Comparison of ENCODE assay signal across 13 mouse cellular contexts in genomic region chr3:89385451-89385850, GRCm38 (mm10). TPM values are rescaled to one million over a fixed set of nuclear protein-coding genes. Genes with fewer than 3 reads are reported as not detected.
A peak's percentile ranks its signal among the peaks of the same experiment; 100 is the strongest.
DNase-seq lines count a peak whose midpoint lies in the region; ATAC-seq and TF ChIP-seq lines count a peak whose summit lies in the region.
"Had no signal": no experiment of that assay in that cellular context is flagged by ENCODE, and none has a peak within 500 bp of the region (broad histone marks: within the 10 kb centered on the region; RNA-seq: fewer than 3 reads in every experiment).

No protein-coding gene starts in this region.

- DNase-seq in lung, embryonic 14.5 days: no peak
- no peak for DNase-seq in lung, postnatal 10 days
- no peak for DNase-seq in embryonic facial prominence, embryonic 10.5 days (ENCODE audit: low spot score)
- DNase-seq in thymus, postnatal 0 days (ENCODE audit: low spot score): peak; percentile 49
- no peak for DNase-seq in layer of hippocampus, postnatal 25 days (ENCODE audit: extremely low spot score in 1 of 2, low spot score in 1 of 2)
- DNase-seq: adrenal gland, adult 8-10 months; heart, postnatal 14 days had no signal

- no peak overlapping the region for H3K27ac ChIP-seq in lung, embryonic 14.5 days (ENCODE audit: low read depth)
- H3K27ac ChIP-seq in embryonic facial prominence, embryonic 10.5 days (replicated peaks): peak overlapping the region; percentile 57; the same call in 1 of the 2 replicates
- 0 out of 2 replicates have a peak overlapping the region, but pooled peaks have one; percentile 19 for H3K27ac ChIP-seq in liver, embryonic 15.5 days (replicated peaks)
- H3K27ac ChIP-seq in heart, embryonic 12.5 days (ENCODE audit: poor library complexity, severe bottlenecking): no peak overlapping the region

- no peak overlapping the region for H3K9ac ChIP-seq in lung, embryonic 14.5 days
- H3K9ac ChIP-seq in liver, embryonic 15.5 days: no peak overlapping the region
- H3K9ac ChIP-seq in heart, embryonic 12.5 days: no peak overlapping the region

- no peak for TF ChIP-seq CTCF in lung, embryonic 14.5 days (IDR thresholded peaks at IDR 0.05; ENCODE audit: low read depth)

- peak overlapping the region; percentile 25; the same call in 1 of the 2 replicates for H3K4me2 ChIP-seq in lung, embryonic 14.5 days
- peak overlapping the region; percentile 35 for H3K4me2 ChIP-seq in liver, embryonic 15.5 days
- no peak overlapping the region for H3K4me2 ChIP-seq in heart, embryonic 12.5 days

- no peaks in the 10 kb centered on the region for H3K27me3 ChIP-seq in lung, embryonic 14.5 days (ENCODE audit: insufficient read depth, low read length)
- peaks cover 45% of the 10 kb centered on the region for H3K27me3 ChIP-seq in embryonic facial prominence, embryonic 10.5 days (replicated peaks; ENCODE audit: low read depth, poor library complexity, severe bottlenecking)
- peaks cover under 1% of the 10 kb centered on the region; the same call in 1 of the 2 replicates for H3K27me3 ChIP-seq in liver, embryonic 15.5 days
- no peaks in the 10 kb centered on the region for H3K27me3 ChIP-seq in heart, embryonic 12.5 days (replicated peaks)

- H3K9me3 ChIP-seq in lung, embryonic 14.5 days (ENCODE audit: low read depth, low read length): no peaks in the 10 kb centered on the region
- no peaks in the 10 kb centered on the region for H3K9me3 ChIP-seq in embryonic facial prominence, embryonic 10.5 days
- H3K9me3 ChIP-seq in liver, embryonic 15.5 days (replicated peaks): no peaks in the 10 kb centered on the region
- H3K9me3 ChIP-seq in heart, embryonic 12.5 days (replicated peaks): no peaks in the 10 kb centered on the region

- H3K4me1 ChIP-seq in lung, embryonic 14.5 days (ENCODE audit: insufficient read depth): peaks cover 3% of the 10 kb centered on the region; the same call in 1 of the 2 replicates
- H3K4me1 ChIP-seq in embryonic facial prominence, embryonic 10.5 days: peaks cover 57% of the 10 kb centered on the region
- peaks cover 44% of the 10 kb centered on the region for H3K4me1 ChIP-seq in liver, embryonic 15.5 days (replicated peaks)
- H3K4me1 ChIP-seq in heart, embryonic 12.5 days (replicated peaks): peaks cover 25% of the 10 kb centered on the region

- WGBS in lung, embryonic 14.5 days: 28% methylated on average over 11 of the region's 11 CpGs
- 40% methylated on average over 11 of the region's 11 CpGs for WGBS in embryonic facial prominence, embryonic 10.5 days
- 14% methylated on average over 11 of the region's 11 CpGs for WGBS in liver, embryonic 15.5 days (ENCODE audit: insufficient replicate concordance)
- WGBS in heart, embryonic 12.5 days: 51% methylated on average over 11 of the region's 11 CpGs

- H3K36me3 ChIP-seq in lung, embryonic 14.5 days (ENCODE audit: insufficient read depth): no peaks in the 10 kb centered on the region
- peaks cover 8% of the 10 kb centered on the region for H3K36me3 ChIP-seq in embryonic facial prominence, embryonic 10.5 days (replicated peaks)
- H3K36me3 ChIP-seq in liver, embryonic 15.5 days (replicated peaks): peaks cover 6% of the 10 kb centered on the region; the same call in 1 of the 2 replicates
- H3K36me3 ChIP-seq in heart, embryonic 12.5 days: peaks cover 9% of the 10 kb centered on the region

- no peak for ATAC-seq in lung, embryonic 14.5 days (ENCODE audit: insufficient read depth)
- ATAC-seq in liver, embryonic 15.5 days (ENCODE audit: insufficient read depth): no peak
- no peak for ATAC-seq in frontal cortex, adult (ENCODE audit: low TSS enrichment)
- ATAC-seq in heart, embryonic 12.5 days (ENCODE audit: insufficient number of reproducible peaks, low FRiP score): no peak
- ATAC-seq: midbrain, embryonic 16.5 days had no signal

- no peak overlapping the region for H3K4me3 ChIP-seq in lung, embryonic 14.5 days (ENCODE audit: low read depth, low read length)
- H3K4me3 ChIP-seq in embryonic facial prominence, embryonic 10.5 days: no peak overlapping the region
- peak overlapping the region; percentile 37 for H3K4me3 ChIP-seq in liver, embryonic 15.5 days (replicated peaks)
- H3K4me3 ChIP-seq in heart, embryonic 12.5 days: no peak overlapping the region

RNA-seq across cellular contexts. Expression of gene Zbtb7b, which starts 9.1 kb away (rescaled TPM):
- polyA plus RNA-seq in lung, embryonic 14.5 days (2014; fragmentation: Nextera tagmentation; extraction: Ambion mirVana): 1.6 and 1.7 TPM in 2 replicates
- polyA plus RNA-seq in embryonic facial prominence, embryonic 10.5 days (2016; fragmentation: Nextera tagmentation; extraction: Ambion mirVana): 0.98 and 1.2 TPM in 2 replicates
- 2.3 and 3.3 TPM in 2 replicates for polyA plus RNA-seq in liver, embryonic 15.5 days (2015; fragmentation: Nextera tagmentation; extraction: Ambion mirVana)
- polyA plus RNA-seq in thymus, postnatal 0 days (2015; fragmentation: Nextera tagmentation; extraction: Ambion mirVana): 4.1 and 4.6 TPM in 2 replicates
- 10 to 100 TPM; 12.3 to 14.4 TPM for total RNA-seq in layer of hippocampus, postnatal 25 days (2021)
- polyA plus RNA-seq in heart, embryonic 12.5 days (2016; fragmentation: Nextera tagmentation; extraction: Ambion mirVana): 1.6 and 1.8 TPM in 2 replicates

RNA-seq across cellular contexts. Expression of gene Lenep, which starts 17.1 kb away (rescaled TPM):
- 0.19 and 0.33 TPM in 2 replicates for polyA plus RNA-seq in lung, embryonic 14.5 days (2014; fragmentation: Nextera tagmentation; extraction: Ambion mirVana)
- 0.74 TPM in 1 of 2 replicates, not detected in the other for polyA plus RNA-seq in embryonic facial prominence, embryonic 10.5 days (2016; fragmentation: Nextera tagmentation; extraction: Ambion mirVana)
- not detected in 2 replicates for polyA plus RNA-seq in liver, embryonic 15.5 days (2015; fragmentation: Nextera tagmentation; extraction: Ambion mirVana)
- not detected in 2 replicates for polyA plus RNA-seq in thymus, postnatal 0 days (2015; fragmentation: Nextera tagmentation; extraction: Ambion mirVana)
- 1 to 10 TPM; 3.7 to 5.0 TPM for total RNA-seq in layer of hippocampus, postnatal 25 days (2021)
- 0.54 TPM in 1 of 2 replicates, not detected in the other for polyA plus RNA-seq in heart, embryonic 12.5 days (2016; fragmentation: Nextera tagmentation; extraction: Ambion mirVana)
- total RNA-seq: MEL had no signal
- polyA plus RNA-seq: midbrain, embryonic 16.5 days had no signal

RNA-seq across cellular contexts. Expression of gene Dcst1, which starts 20.4 kb away (rescaled TPM):
- 0.11 TPM in 1 of 2 replicates, not detected in the other for polyA plus RNA-seq in lung, embryonic 14.5 days (2014; fragmentation: Nextera tagmentation; extraction: Ambion mirVana)
- polyA plus RNA-seq in embryonic facial prominence, embryonic 10.5 days (2016; fragmentation: Nextera tagmentation; extraction: Ambion mirVana): 0.20 and 0.47 TPM in 2 replicates
- 0.05 TPM in 1 of 2 replicates, not detected in the other for polyA plus RNA-seq in liver, embryonic 15.5 days (2015; fragmentation: Nextera tagmentation; extraction: Ambion mirVana)
- polyA plus RNA-seq in thymus, postnatal 0 days (2015; fragmentation: Nextera tagmentation; extraction: Ambion mirVana): 0.10 and 0.14 TPM in 2 replicates
- total RNA-seq in layer of hippocampus, postnatal 25 days (2021): not detected
- polyA plus RNA-seq in heart, embryonic 12.5 days (2016; fragmentation: Nextera tagmentation; extraction: Ambion mirVana): 0.09 TPM in 1 of 2 replicates, not detected in the other
- total RNA-seq: left cerebral cortex, postnatal 36 days had no signal

RNA-seq across cellular contexts. Expression of gene Dcst2, which starts 23.7 kb away (rescaled TPM):
- polyA plus RNA-seq in lung, embryonic 14.5 days (2014; fragmentation: Nextera tagmentation; extraction: Ambion mirVana): 0.17 TPM in 1 of 2 replicates, not detected in the other
- 0.09 and 0.15 TPM in 2 replicates for polyA plus RNA-seq in embryonic facial prominence, embryonic 10.5 days (2016; fragmentation: Nextera tagmentation; extraction: Ambion mirVana)
- polyA plus RNA-seq in liver, embryonic 15.5 days (2015; fragmentation: Nextera tagmentation; extraction: Ambion mirVana): 0.06 and 0.07 TPM in 2 replicates
- not detected in 2 replicates for polyA plus RNA-seq in thymus, postnatal 0 days (2015; fragmentation: Nextera tagmentation; extraction: Ambion mirVana)
- under 1 TPM; 0.20 to 0.42 TPM for total RNA-seq in layer of hippocampus, postnatal 25 days (2021)
- not detected in 2 replicates for polyA plus RNA-seq in heart, embryonic 12.5 days (2016; fragmentation: Nextera tagmentation; extraction: Ambion mirVana)
- total RNA-seq: heart, postnatal 14 days; MEL had no signal

RNA-seq across cellular contexts. Expression of gene Flad1, which starts 26.2 kb away (rescaled TPM):
- 18.1 and 18.2 TPM in 2 replicates for polyA plus RNA-seq in lung, embryonic 14.5 days (2014; fragmentation: Nextera tagmentation; extraction: Ambion mirVana)
- polyA plus RNA-seq in embryonic facial prominence, embryonic 10.5 days (2016; fragmentation: Nextera tagmentation; extraction: Ambion mirVana): 25.3 and 28.2 TPM in 2 replicates
- 14.3 and 16.4 TPM in 2 replicates for polyA plus RNA-seq in liver, embryonic 15.5 days (2015; fragmentation: Nextera tagmentation; extraction: Ambion mirVana)
- 29.5 and 32.6 TPM in 2 replicates for polyA plus RNA-seq in thymus, postnatal 0 days (2015; fragmentation: Nextera tagmentation; extraction: Ambion mirVana)
- total RNA-seq in layer of hippocampus, postnatal 25 days (2021): 10 to 100 TPM; 32.4 to 33.3 TPM
- polyA plus RNA-seq in heart, embryonic 12.5 days (2016; fragmentation: Nextera tagmentation; extraction: Ambion mirVana): 31.7 and 32.5 TPM in 2 replicates

Comparison
In these comparisons a context has a peak if more than half of its experiments do, and no peak if none do; other contexts are left out.
1. H3K27ac ChIP-seq: peak in embryonic facial prominence, embryonic 10.5 days (single experiment) and liver, embryonic 15.5 days (single experiment); none in lung, embryonic 14.5 days (single experiment) and heart, embryonic 12.5 days (single experiment).